Mouse (Mus musculus): Measurements from ENCODE around the gene Olfr508. TPM values are rescaled to one million over a fixed set of nuclear protein-coding genes. Genes with fewer than 3 reads are reported as not detected.

The Olfr508 gene
- not detected for polyA plus RNA-seq (2014; fragmentation: Illumina TruSeq; extraction: RNeasy Lipid Tissue Mini Kit (QIAGEN cat#74804); ENCODE audit: low read depth, low replicate concordance)

DNA sequence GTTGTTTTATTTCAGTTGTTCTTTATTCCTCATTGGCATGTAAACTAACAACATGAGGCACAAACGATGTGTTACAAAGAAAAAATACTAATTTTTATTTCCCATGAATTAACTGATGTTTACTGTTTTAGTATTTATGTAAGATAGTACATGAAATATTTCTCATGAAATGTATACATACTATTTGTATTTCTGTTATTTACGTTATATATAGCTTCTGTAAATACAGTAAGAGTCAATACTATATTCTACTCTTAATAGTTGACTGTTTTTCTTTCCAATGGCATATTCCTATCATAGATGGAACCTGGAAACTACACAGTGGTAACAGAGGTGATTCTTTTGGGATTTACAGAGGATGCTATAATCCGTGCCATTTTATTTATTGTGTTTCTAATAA is at the start of gene Olfr508:
TSS of gene Olfr508 (plus strand) at position 301 of the 400 bp plus-strand sequence.

DNA sequence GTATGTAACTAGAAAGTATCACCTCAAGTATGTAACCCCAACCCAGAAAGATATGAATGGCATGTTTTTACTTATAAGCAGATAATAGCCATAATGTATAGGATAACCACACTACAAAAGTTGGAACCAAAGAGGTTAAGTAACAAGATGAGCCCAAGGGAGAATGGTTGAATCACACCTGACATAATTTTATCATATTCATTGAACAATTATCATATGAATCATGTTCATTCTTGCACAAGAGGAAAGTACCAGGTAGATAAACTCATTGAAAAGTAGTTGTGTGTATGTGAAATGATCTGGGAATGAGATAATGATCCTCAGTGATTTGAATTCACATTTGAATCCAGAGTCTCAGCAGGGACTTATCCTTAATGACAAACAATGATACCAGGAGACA is 19.3 kb upstream of the Olfr508 start, which contains the start of gene Olfr506:
TSS of gene Olfr506 (plus strand) at position 301 of the 400 bp plus-strand sequence.

DNA sequence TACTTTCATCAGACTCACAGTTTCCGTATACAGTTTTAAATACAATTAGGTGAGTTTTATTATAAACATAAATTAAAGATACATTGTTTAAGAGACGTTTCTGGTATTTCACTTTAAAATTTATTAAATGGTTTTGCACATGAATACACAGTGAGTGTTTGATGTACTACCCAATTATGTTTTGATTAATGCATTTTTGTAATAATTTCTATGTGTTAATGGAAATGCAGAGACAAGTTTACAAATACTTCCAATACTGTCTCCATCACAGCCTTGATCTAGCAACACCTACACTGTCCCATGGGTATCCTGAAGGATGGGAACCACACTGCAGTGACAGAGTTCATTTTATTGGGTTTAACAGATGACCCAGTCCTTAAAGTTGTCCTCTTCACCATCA is 8.3 kb upstream of the Olfr508 start, which contains the start of gene Olfr507:
TSS of gene Olfr507 (plus strand) at position 301 of the 400 bp plus-strand sequence.

DNA sequence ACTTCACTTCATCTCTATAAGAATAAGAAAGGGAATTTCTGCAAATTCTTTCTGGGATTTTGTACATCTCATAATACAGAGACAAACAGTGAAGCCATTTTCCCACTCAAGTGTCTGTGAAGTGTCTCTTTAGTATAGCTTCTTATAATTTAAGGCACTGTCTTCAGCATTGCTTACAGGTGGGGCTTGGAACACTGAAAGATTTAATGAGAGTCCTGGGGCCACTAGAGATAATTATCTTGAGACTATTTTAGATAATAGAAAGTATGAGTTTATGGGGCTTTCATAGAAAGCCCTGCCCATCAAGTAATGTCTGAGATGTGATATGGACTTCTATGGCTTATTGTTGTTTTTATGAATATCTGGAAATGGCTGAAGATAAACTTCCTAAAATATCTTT is 22.0 kb downstream of the Olfr508 start, which contains the start of gene Olfr509:
TSS of gene Olfr509 (minus strand) at position 101 of the 400 bp plus-strand sequence.

DNA sequence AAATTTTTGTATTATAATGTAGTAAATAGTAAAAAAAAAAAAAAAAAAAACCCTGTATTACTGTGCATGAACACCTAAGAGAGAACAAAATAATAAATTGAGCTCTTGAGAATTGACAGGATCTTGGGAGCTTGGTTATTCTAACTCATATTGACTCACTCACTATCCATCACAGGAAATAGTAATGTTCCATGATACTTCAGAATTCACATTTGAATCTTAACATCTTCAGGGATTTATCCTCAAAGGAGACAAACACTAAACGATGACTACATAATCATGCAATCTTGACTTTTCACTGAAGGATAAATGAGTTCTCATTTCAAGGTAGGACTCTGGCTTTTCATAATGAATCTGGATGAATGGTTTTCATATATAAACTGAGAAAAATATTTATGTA is 36.3 kb downstream of the Olfr508 start, which contains the start of gene Olfr510:
TSS of gene Olfr510 (plus strand) at position 301 of the 400 bp plus-strand sequence.

Other genes with a start within 250 kb of the Olfr508 start
- not detected for gene Olfr495, start 236.8 kb upstream of the Olfr508 start, polyA plus RNA-seq (2014; fragmentation: Illumina TruSeq; extraction: RNeasy Lipid Tissue Mini Kit (QIAGEN cat#74804); ENCODE audit: low read depth, low replicate concordance)
- gene Olfr497, start 209.6 kb upstream of the Olfr508 start, polyA plus RNA-seq (2014; fragmentation: Illumina TruSeq; extraction: RNeasy Lipid Tissue Mini Kit (QIAGEN cat#74804); ENCODE audit: low read depth, low replicate concordance), result not detected
- gene Olfr498, start 164.7 kb upstream of the Olfr508 start, polyA plus RNA-seq (2014; fragmentation: Illumina TruSeq; extraction: RNeasy Lipid Tissue Mini Kit (QIAGEN cat#74804); ENCODE audit: low read depth, low replicate concordance), result not detected
- not detected for gene Olfr502, start 104.9 kb upstream of the Olfr508 start, polyA plus RNA-seq (2014; fragmentation: Illumina TruSeq; extraction: RNeasy Lipid Tissue Mini Kit (QIAGEN cat#74804); ENCODE audit: low read depth, low replicate concordance)
- not detected for gene Olfr503, start 85.5 kb upstream of the Olfr508 start, polyA plus RNA-seq (2014; fragmentation: Illumina TruSeq; extraction: RNeasy Lipid Tissue Mini Kit (QIAGEN cat#74804); ENCODE audit: low read depth, low replicate concordance)
- gene Olfr504, start 64.2 kb upstream of the Olfr508 start, polyA plus RNA-seq (2014; fragmentation: Illumina TruSeq; extraction: RNeasy Lipid Tissue Mini Kit (QIAGEN cat#74804); ENCODE audit: low read depth, low replicate concordance), result not detected
- not detected for gene Olfr506, start 19.2 kb upstream of the Olfr508 start, polyA plus RNA-seq (2014; fragmentation: Illumina TruSeq; extraction: RNeasy Lipid Tissue Mini Kit (QIAGEN cat#74804); ENCODE audit: low read depth, low replicate concordance)
- gene Olfr507, start 8.2 kb upstream of the Olfr508 start, polyA plus RNA-seq (2014; fragmentation: Illumina TruSeq; extraction: RNeasy Lipid Tissue Mini Kit (QIAGEN cat#74804); ENCODE audit: low read depth, low replicate concordance), result not detected
- gene Olfr509, start 21.9 kb downstream of the Olfr508 start, polyA plus RNA-seq (2014; fragmentation: Illumina TruSeq; extraction: RNeasy Lipid Tissue Mini Kit (QIAGEN cat#74804); ENCODE audit: low read depth, low replicate concordance), result not detected
- gene Olfr510, start 36.4 kb downstream of the Olfr508 start, polyA plus RNA-seq (2014; fragmentation: Illumina TruSeq; extraction: RNeasy Lipid Tissue Mini Kit (QIAGEN cat#74804); ENCODE audit: low read depth, low replicate concordance), result not detected
- not detected for gene Olfr512, start 83.3 kb downstream of the Olfr508 start, polyA plus RNA-seq (2014; fragmentation: Illumina TruSeq; extraction: RNeasy Lipid Tissue Mini Kit (QIAGEN cat#74804); ENCODE audit: low read depth, low replicate concordance)
- not detected for gene Olfr513, start 121.0 kb downstream of the Olfr508 start, polyA plus RNA-seq (2014; fragmentation: Illumina TruSeq; extraction: RNeasy Lipid Tissue Mini Kit (QIAGEN cat#74804); ENCODE audit: low read depth, low replicate concordance)
- gene Olfr514, start 196.0 kb downstream of the Olfr508 start, polyA plus RNA-seq (2014; fragmentation: Illumina TruSeq; extraction: RNeasy Lipid Tissue Mini Kit (QIAGEN cat#74804); ENCODE audit: low read depth, low replicate concordance), result not detected
- not detected for gene Olfr516, start 220.5 kb downstream of the Olfr508 start, polyA plus RNA-seq (2014; fragmentation: Illumina TruSeq; extraction: RNeasy Lipid Tissue Mini Kit (QIAGEN cat#74804); ENCODE audit: low read depth, low replicate concordance)
- not detected for gene Olfr517, start 242.4 kb downstream of the Olfr508 start, polyA plus RNA-seq (2014; fragmentation: Illumina TruSeq; extraction: RNeasy Lipid Tissue Mini Kit (QIAGEN cat#74804); ENCODE audit: low read depth, low replicate concordance)

Data from kidney, adult 10 weeks (tissue).